Mouse (Mus musculus): Measurements from ENCODE around the gene Dnaaf2. TPM values are rescaled to one million over a fixed set of nuclear protein-coding genes. Genes with fewer than 3 reads are reported as not detected.
"Not testable (repeated sequence)": the region's sequence is repeated elsewhere in the genome, so short reads cannot be mapped to it uniquely, and the experiment has no call there.

Dnaaf2 gene
- polyA plus RNA-seq, 1 experiment, result 22.3 TPM

GRCm38 (mm10) chr12:69177526-69177925 lies 20.7 kb downstream of the Dnaaf2 start:
- Histone ChIP-seq H3K36me3 (ENCODE audit: control insufficient read depth, insufficient read depth, low read length) (no peaks in the 10 kb centered on the region), H3K27ac (ENCODE audit: control insufficient read depth, insufficient read depth, low read depth, low read length) (peak overlapping the region; percentile 65), H3K4me3 (ENCODE audit: control insufficient read depth, low read depth, low read length) (no peak overlapping the region), H3K4me1 (ENCODE audit: control insufficient read depth, insufficient read depth, low read length) (peaks cover 2% of the 10 kb centered on the region; the same call in 1 of the 2 replicates), H3K27me3 (ENCODE audit: control insufficient read depth, insufficient read depth, low read length) (no peaks in the 10 kb centered on the region)
- no peak for TF ChIP-seq CTCF (IDR thresholded peaks at IDR 0.05; ENCODE audit: control insufficient read depth, insufficient read depth, insufficient replicate concordance, low read depth, low read length)
- no peak for TF ChIP-seq POLR2A (IDR thresholded peaks at IDR 0.05; ENCODE audit: control insufficient read depth, low read depth, low read length)

DNA sequence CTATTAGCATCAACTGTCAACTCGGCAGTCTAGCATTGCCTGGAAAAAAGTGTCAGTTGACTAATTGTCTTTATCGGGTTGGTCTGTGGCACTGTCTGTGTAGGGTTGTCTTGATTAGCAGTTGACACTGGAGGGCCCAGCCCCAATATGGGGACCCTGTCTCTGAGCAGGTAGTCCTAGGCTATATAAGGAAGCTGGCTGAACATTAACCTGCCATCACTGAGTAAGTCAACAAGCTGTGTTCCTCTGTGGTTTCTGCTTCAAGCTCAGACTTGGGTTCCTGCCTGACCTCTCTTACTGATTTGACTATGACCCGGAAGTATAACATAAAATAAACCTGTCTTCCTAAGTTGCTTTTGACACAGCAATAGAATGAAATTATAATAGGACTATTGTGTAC lies 22.3 kb downstream of the Dnaaf2 start:
- H3K4me3 ChIP-seq (ENCODE audit: control insufficient read depth, low read depth, low read length), result no peak overlapping the region
- TF ChIP-seq CTCF (IDR thresholded peaks at IDR 0.05; ENCODE audit: control insufficient read depth, insufficient read depth, insufficient replicate concordance, low read depth, low read length) (no peak), POLR2A (IDR thresholded peaks at IDR 0.05; ENCODE audit: control insufficient read depth, low read depth, low read length) (no peak)
- no peaks in the 10 kb centered on the region for H3K36me3 ChIP-seq (ENCODE audit: control insufficient read depth, insufficient read depth, low read length)
- H3K27ac ChIP-seq (ENCODE audit: control insufficient read depth, insufficient read depth, low read depth, low read length), result no peak overlapping the region
- H3K4me1 ChIP-seq (ENCODE audit: control insufficient read depth, insufficient read depth, low read length), result peaks cover 2% of the 10 kb centered on the region; the same call in 1 of the 2 replicates
- no peaks in the 10 kb centered on the region for H3K27me3 ChIP-seq (ENCODE audit: control insufficient read depth, insufficient read depth, low read length)

DNA sequence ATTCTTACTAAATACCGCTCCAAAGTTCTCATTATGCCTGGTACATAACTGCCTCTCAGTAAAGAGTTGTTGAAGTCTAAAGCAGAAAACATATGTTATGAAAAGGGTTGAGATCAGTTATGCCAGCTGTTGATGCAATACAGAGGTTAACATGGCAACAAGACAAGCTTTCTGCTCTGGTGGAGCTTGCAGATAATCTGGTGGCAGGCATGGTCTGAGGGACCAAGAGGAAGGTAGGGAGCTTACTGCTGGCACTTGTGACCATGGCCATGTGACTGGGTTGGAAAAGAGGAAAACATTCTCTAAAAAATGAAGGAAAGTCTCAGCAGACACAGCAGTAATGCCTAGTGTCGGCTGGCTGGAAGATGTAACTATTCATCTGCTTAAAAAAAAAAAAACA lies 26.9 kb downstream of the Dnaaf2 start:
- peaks cover 2% of the 10 kb centered on the region for H3K4me1 ChIP-seq (ENCODE audit: control insufficient read depth, insufficient read depth, low read length)
- no peaks in the 10 kb centered on the region for H3K27me3 ChIP-seq (ENCODE audit: control insufficient read depth, insufficient read depth, low read length)
- no peak overlapping the region for H3K27ac ChIP-seq (ENCODE audit: control insufficient read depth, insufficient read depth, low read depth, low read length)
- TF ChIP-seq POLR2A (IDR thresholded peaks at IDR 0.05; ENCODE audit: control insufficient read depth, low read depth, low read length) (no peak), CTCF (IDR thresholded peaks at IDR 0.05; ENCODE audit: control insufficient read depth, insufficient read depth, insufficient replicate concordance, low read depth, low read length) (no peak)
- no peaks in the 10 kb centered on the region for H3K36me3 ChIP-seq (ENCODE audit: control insufficient read depth, insufficient read depth, low read length)
- no peak overlapping the region for H3K4me3 ChIP-seq (ENCODE audit: control insufficient read depth, low read depth, low read length)

DNA sequence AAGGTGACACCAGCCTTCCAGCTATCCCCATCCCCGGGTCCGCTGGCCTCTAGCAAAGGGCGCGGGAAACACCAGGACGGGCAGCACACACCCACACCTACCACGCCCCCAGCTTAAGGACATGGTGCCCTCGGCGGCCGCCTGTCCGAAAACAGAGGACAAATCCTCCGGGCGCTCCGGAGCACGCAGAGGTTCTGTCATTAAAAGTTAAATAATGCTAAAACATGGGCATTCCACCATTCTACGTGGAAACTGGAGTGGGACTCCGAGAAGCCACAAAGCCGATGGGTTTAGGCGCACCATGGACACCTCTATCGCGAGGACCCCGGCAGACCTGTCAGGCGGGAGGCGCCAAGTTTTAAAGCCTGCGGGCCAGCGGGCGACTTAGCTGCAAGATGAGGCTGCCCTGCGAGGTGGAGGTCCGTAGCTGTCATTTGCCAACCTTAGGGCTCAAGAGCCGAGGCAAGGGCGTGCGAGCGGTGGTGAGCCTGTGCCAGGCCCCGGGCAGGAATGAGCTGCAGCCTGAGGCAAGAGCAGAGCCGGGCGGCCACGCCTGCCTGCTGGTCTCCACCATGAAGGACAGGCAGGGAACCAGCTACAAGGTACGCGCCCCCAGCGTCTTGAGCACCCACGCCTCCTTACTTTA lies 29.6 kb downstream of the Dnaaf2 start, which contains the start of gene Lrr1:
Gene Lrr1, plus strand, starts transcription at position 354 of the 646 bp plus-strand sequence.
- Histone ChIP-seq H3K27ac (ENCODE audit: control insufficient read depth, insufficient read depth, low read depth, low read length) (peak within 1 kb of the TSS; percentile 57; the same call in 1 of the 2 replicates), H3K36me3 (ENCODE audit: control insufficient read depth, insufficient read depth, low read length) (no peaks in the 10 kb centered on the region), H3K4me1 (ENCODE audit: control insufficient read depth, insufficient read depth, low read length) (peaks cover 2% of the 10 kb centered on the region), H3K27me3 (ENCODE audit: control insufficient read depth, insufficient read depth, low read length) (no peaks in the 10 kb centered on the region), H3K4me3 (ENCODE audit: control insufficient read depth, low read depth, low read length) (peak within 1 kb of the TSS; percentile 86)
- TF ChIP-seq POLR2A (IDR thresholded peaks at IDR 0.05; ENCODE audit: control insufficient read depth, low read depth, low read length), result peak; percentile 30; the same call in 1 of the 2 replicates
- no peak for TF ChIP-seq CTCF (IDR thresholded peaks at IDR 0.05; ENCODE audit: control insufficient read depth, insufficient read depth, insufficient replicate concordance, low read depth, low read length)

DNA sequence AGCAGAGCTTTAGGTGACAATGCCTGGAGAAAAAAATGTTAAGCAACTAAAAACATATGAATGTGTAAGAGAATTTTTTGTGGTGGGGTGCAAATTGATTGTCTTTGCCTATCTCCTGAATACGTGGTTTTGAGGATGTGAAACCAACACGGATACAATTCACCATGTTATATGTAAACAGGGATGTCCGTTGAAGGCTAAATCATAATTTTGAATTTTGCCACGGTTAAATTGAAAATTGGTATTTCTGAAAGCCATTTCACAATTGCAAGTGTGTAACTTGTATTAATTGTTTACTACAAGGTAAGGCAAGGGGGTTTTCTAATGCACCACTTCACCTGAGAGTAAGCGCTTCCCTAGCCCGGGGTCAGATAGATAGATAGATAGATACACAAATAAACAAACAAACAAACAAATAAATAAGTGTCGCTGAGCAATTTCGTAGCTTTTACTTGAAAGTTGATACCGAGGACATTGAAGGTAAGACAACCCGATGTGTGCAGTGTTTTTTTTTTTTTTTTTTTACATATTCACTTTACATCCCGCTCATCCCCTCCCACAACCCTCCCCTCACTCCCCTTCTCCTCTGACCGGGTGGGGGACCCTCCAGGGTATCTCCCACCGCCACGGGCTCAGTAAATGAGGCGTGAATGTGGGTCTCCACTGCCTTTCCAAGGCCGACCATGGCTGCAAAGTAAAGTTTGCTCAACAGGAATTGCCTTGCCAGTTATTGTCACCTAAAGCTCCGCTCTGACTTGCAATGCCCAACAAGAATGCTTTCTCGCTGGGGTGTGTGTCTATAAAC lies 30.4 kb downstream of the Dnaaf2 start:
- TF ChIP-seq POLR2A (IDR thresholded peaks at IDR 0.05; ENCODE audit: control insufficient read depth, low read depth, low read length) (no peak), CTCF (IDR thresholded peaks at IDR 0.05; ENCODE audit: control insufficient read depth, insufficient read depth, insufficient replicate concordance, low read depth, low read length) (no peak)
- Histone ChIP-seq H3K27ac (ENCODE audit: control insufficient read depth, insufficient read depth, low read depth, low read length) (no peak overlapping the region), H3K4me1 (ENCODE audit: control insufficient read depth, insufficient read depth, low read length) (peaks cover 2% of the 10 kb centered on the region)

DNA sequence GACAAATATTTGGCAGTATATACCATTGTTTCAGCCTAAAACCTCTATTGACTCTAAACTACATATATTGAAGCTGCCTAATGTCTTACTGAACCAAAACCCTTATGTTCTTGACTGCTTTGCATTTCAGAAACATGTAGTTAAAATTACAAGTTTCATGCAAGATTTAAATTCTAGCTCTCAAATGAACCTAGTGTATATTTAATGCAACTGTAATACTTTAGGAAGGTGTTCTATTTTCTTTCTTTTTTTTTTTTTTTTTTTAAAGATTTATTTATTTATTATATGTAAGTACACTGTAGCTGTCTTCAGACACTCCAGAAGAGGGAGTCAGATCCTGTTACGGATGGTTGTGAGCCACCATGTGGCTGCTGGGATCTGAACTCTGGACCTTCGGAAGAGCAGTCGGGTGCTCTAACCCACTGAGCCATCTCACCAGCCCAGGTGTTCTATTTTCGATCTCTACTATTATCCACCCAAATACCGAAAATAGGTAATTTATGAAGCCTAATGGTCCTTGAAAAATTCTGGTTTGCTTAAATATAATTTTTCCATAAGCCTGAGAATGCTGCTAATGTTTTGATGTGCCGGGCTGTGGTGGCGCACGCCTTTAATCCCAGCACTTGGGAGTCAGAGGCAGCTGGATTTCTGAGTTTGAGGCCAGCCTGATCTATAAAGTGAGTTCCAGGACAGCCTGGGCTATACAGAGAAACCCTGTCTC lies 31.2 kb downstream of the Dnaaf2 start:
- not testable (repeated sequence) for H3K27ac ChIP-seq (ENCODE audit: control insufficient read depth, insufficient read depth, low read depth, low read length); H3K36me3 ChIP-seq (ENCODE audit: control insufficient read depth, insufficient read depth, low read length); H3K4me1 ChIP-seq (ENCODE audit: control insufficient read depth, insufficient read depth, low read length); H3K4me3 ChIP-seq (ENCODE audit: control insufficient read depth, low read depth, low read length); H3K27me3 ChIP-seq (ENCODE audit: control insufficient read depth, insufficient read depth, low read length)

More for the DNA sequence above, 30.4 kb downstream of the Dnaaf2 start:
- no peaks in the 10 kb centered on the region for H3K27me3 ChIP-seq (ENCODE audit: control insufficient read depth, insufficient read depth, low read length)
- peak overlapping the region; percentile 86 for H3K4me3 ChIP-seq (ENCODE audit: control insufficient read depth, low read depth, low read length)
- no peaks in the 10 kb centered on the region for H3K36me3 ChIP-seq (ENCODE audit: control insufficient read depth, insufficient read depth, low read length)

DNA sequence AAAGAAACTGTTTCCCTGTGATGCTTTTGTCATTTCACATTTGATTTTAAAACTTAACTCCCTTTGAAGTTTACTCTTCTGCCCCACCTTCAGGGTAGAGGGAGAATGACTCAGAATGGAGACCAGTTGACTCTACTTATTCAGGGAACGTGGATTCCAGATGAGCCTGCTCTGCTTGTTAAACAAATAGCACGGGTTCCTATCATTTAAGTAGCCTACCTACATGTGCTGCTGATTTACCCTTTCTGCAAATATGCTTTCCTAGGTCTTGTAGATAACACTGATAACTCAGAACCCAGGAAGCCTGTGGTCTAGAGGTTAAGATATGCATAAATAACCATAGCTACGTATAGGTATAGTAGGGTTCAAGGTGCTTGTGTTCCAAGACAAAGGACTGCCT lies 33.3 kb downstream of the Dnaaf2 start:
- TF ChIP-seq CTCF (IDR thresholded peaks at IDR 0.05; ENCODE audit: control insufficient read depth, insufficient read depth, insufficient replicate concordance, low read depth, low read length), result no peak
- TF ChIP-seq POLR2A (IDR thresholded peaks at IDR 0.05; ENCODE audit: control insufficient read depth, low read depth, low read length), result no peak
- Histone ChIP-seq H3K27me3 (ENCODE audit: control insufficient read depth, insufficient read depth, low read length) (no peaks in the 10 kb centered on the region), H3K27ac (ENCODE audit: control insufficient read depth, insufficient read depth, low read depth, low read length) (no peak overlapping the region), H3K4me3 (ENCODE audit: control insufficient read depth, low read depth, low read length) (no peak overlapping the region), H3K4me1 (ENCODE audit: control insufficient read depth, insufficient read depth, low read length) (peaks cover 2% of the 10 kb centered on the region), H3K36me3 (ENCODE audit: control insufficient read depth, insufficient read depth, low read length) (no peaks in the 10 kb centered on the region)

DNA sequence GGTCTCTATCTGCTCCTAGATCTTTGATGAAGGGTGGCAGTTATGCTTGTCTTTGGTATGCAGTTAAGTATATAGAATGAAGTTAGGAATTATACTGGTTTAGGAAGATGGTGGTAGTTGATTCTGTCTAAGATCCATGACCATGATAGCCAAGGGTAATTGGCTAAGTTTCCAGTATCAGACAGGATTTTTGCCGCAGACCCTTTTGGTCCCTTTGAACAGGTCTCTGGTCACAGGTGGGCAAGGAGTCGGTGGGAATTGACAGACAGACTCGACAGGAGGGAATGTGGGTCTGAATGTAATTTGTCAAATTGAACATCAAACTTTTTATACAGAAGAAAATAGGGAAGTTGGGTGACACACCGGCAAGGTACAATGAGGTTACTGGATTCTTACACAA lies 34.6 kb downstream of the Dnaaf2 start:
- H3K4me1 ChIP-seq (ENCODE audit: control insufficient read depth, insufficient read depth, low read length); H3K27me3 ChIP-seq (ENCODE audit: control insufficient read depth, insufficient read depth, low read length); H3K4me3 ChIP-seq (ENCODE audit: control insufficient read depth, low read depth, low read length); H3K36me3 ChIP-seq (ENCODE audit: control insufficient read depth, insufficient read depth, low read length); H3K27ac ChIP-seq (ENCODE audit: control insufficient read depth, insufficient read depth, low read depth, low read length): not testable (repeated sequence)

DNA sequence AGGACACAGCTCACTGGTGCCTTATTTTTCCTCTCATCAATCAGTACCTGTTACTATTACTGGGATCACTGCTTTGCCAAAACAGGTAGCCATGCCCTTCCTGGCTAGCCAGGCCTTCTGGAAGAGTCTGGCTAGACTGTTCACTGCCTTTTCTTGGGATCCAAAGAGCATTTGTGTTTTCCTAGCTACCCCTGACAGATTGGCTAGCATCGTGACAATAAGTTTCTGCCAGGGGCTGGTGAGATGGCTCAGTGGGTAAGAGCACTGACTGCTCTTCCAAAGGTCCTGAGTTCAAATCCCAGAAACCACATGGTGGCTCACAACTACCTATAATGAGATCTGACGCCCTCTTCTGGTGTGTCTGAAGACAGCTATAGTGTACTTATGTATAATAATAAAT lies 37.6 kb downstream of the Dnaaf2 start:
- H3K4me3 ChIP-seq (ENCODE audit: control insufficient read depth, low read depth, low read length); H3K36me3 ChIP-seq (ENCODE audit: control insufficient read depth, insufficient read depth, low read length); H3K4me1 ChIP-seq (ENCODE audit: control insufficient read depth, insufficient read depth, low read length); H3K27me3 ChIP-seq (ENCODE audit: control insufficient read depth, insufficient read depth, low read length); H3K27ac ChIP-seq (ENCODE audit: control insufficient read depth, insufficient read depth, low read depth, low read length): not testable (repeated sequence)

Measured in testis, adult 2 months (tissue).